Mouse (Mus musculus) kidney, postnatal 0 days (tissue): ENCODE measurements around the gene Zbtb12. TPM values are rescaled to one million over a fixed set of nuclear protein-coding genes. Genes with fewer than 3 reads are reported as not detected.
"Not testable (repeated sequence)": the region's sequence is repeated elsewhere in the genome, so short reads cannot be mapped to it uniquely, and the experiment has no call there.

Source experiments
- ATAC-seq: fragments of 200-750 bp; cut with Nextera tagmentation; replicated peaks from 2 replicates; pipeline ENCODE4 v1.8.0; 2017; ENCODE audit warnings: low read depth, moderate number of reproducible peaks, moderate TSS enrichment, moderate library complexity; ENCODE audit not compliant: low FRiP score
- DNase-seq: peaks from one replicate; pipeline ENCODE4 v3.0.0-alpha.2; 2016; ENCODE audit warnings: low spot score
- H3K27ac ChIP-seq: fragments of 300-500 bp; sonication (generic); 2 replicates; pipeline ENCODE4 v1.5.1; 2014; ENCODE audit warnings: mild to moderate bottlenecking
- H3K27me3 ChIP-seq: fragments of 300-500 bp; sonication (generic); 2 replicates; pipeline ENCODE4 v1.6.1; 2014; ENCODE audit warnings: low read length, mixed read lengths; ENCODE audit not compliant: insufficient read depth
- H3K36me3 ChIP-seq: fragments of 300-500 bp; sonication (generic); 2 replicates; pipeline ENCODE4 v1.6.1; 2014; ENCODE audit warnings: low read length, mixed read lengths; ENCODE audit not compliant: insufficient read depth
- H3K4me1 ChIP-seq: fragments of 300-500 bp; sonication (generic); replicated peaks from 2 replicates; pipeline ENCODE4 v1.6.1; 2014; ENCODE audit warnings: antibody characterized with exemption, low read length, mixed read lengths; ENCODE audit not compliant: insufficient read depth
- H3K4me2 ChIP-seq: fragments of 300-500 bp; sonication (generic); 2 replicates; pipeline ENCODE4 v1.6.1; 2014; ENCODE audit warnings: mild to moderate bottlenecking, low read length, moderate library complexity, mixed read lengths
- H3K4me3 ChIP-seq: fragments of 300-500 bp; sonication (generic); replicated peaks from 2 replicates; pipeline ENCODE4 v1.5.1; 2014; ENCODE audit warnings: low read depth, low read length
- H3K9ac ChIP-seq: fragments of 300-500 bp; sonication (generic); 2 replicates; pipeline ENCODE4 v1.6.1; 2014; ENCODE audit warnings: low read depth, low read length
- H3K9me3 ChIP-seq: fragments of 300-500 bp; sonication (generic); replicated peaks from 2 replicates; pipeline ENCODE4 v1.6.1; 2016; ENCODE audit warnings: low read length, inconsistent platforms, mixed read lengths
- CTCF ChIP-seq: IDR thresholded peaks from 2 replicates; pipeline ENCODE4 v1.5.1; 2016; ENCODE audit warnings: antibody characterized with exemption, low read depth, mild to moderate bottlenecking, moderate library complexity
- WGBS: fragments of 180-500 bp; shearing (Covaris S2); extraction: QIAGEN DNeasy Blood & Tissue Kit; methylation state at CpG from one replicate; pipeline ENCODE4 v1.1.7; 2014; 5-methylcytosine and 5-hydroxymethylcytosine counted together
- polyA plus RNA-seq: library from polyadenylated mRNA; unstranded; fragments of >200 nt; fragmentation: Nextera tagmentation; extraction: Ambion mirVana; gene quantifications from 2 replicates; pipeline ENCODE4 v1.2.1, GENCODE M21; 2015

Zbtb12 gene
- polyA plus RNA-seq, 1 experiment from 2014 or later = 3.4 TPM

- ATAC-seq (no peak), DNase-seq (peak; percentile 46)
- H3K27ac ChIP-seq = peak overlapping the region; percentile 95
- H3K9me3 ChIP-seq = no peaks in the 10 kb centered on the region
- peak overlapping the region; percentile 89 for H3K4me2 ChIP-seq
- H3K27me3 ChIP-seq = no peaks in the 10 kb centered on the region
- H3K4me3 ChIP-seq = peak overlapping the region; percentile 96
- peaks cover 22% of the 10 kb centered on the region for H3K36me3 ChIP-seq
- peak overlapping the region; percentile 96 for H3K9ac ChIP-seq
- TF ChIP-seq CTCF = no peak
- 0% methylated on average over 17 of the region's 47 CpGs for WGBS
- H3K4me1 ChIP-seq = peaks cover 10% of the 10 kb centered on the region
These were observed 19.4 kb downstream of the Zbtb12 start for GRCm38 (mm10) chr17:34898706-34899052.

GRCm38 (mm10) chr17:34899053-34899889, 20.0 kb downstream of the Zbtb12 start:
- H3K4me2 ChIP-seq = peak overlapping the region; percentile 89
- 1% methylated on average over 45 of the region's 45 CpGs for WGBS
- DNase-seq (peak; percentile 33), ATAC-seq (peak; percentile 3; the same call in 1 of the 2 replicates)
- H3K9me3 ChIP-seq = no peaks in the 10 kb centered on the region
- peak overlapping the region; percentile 95 for H3K27ac ChIP-seq
- no peak for TF ChIP-seq CTCF
- peak overlapping the region; percentile 96 for H3K4me3 ChIP-seq
- H3K4me1 ChIP-seq = peaks cover 8% of the 10 kb centered on the region
- peak overlapping the region; percentile 96 for H3K9ac ChIP-seq
- no peaks in the 10 kb centered on the region for H3K27me3 ChIP-seq
- peaks cover 27% of the 10 kb centered on the region for H3K36me3 ChIP-seq

DNA sequence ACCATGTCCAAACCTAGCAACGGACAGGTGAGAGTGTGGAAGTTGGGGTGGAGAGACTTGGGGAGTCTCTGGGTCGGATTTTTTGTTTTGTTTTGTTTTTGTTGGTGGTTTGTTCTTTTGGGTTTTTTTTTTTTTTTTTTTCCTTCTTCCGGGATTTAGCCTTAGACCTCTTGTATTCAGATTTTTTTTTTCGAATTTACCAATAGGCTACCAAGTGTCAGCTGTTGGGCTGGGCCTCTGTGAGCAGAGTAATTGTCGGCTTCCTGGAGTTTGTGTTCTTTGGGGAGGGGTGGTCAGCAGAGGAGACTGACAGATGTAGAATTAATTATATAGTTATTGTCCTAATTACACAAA, 20.6 kb downstream of the Zbtb12 start:
- no peaks in the 10 kb centered on the region for H3K27me3 ChIP-seq
- peak overlapping the region; percentile 96 for H3K9ac ChIP-seq
- no peak for TF ChIP-seq CTCF
- no peaks in the 10 kb centered on the region for H3K9me3 ChIP-seq
- H3K4me2 ChIP-seq = peak overlapping the region; percentile 89
- ATAC-seq (no peak), DNase-seq (peak; percentile 69)
- H3K4me3 ChIP-seq = peak overlapping the region; percentile 96
- peaks cover 33% of the 10 kb centered on the region for H3K36me3 ChIP-seq
- peaks cover 8% of the 10 kb centered on the region for H3K4me1 ChIP-seq
- H3K27ac ChIP-seq = peak overlapping the region; percentile 95
- WGBS = 0% methylated on average over 5 of the region's 5 CpGs

DNA sequence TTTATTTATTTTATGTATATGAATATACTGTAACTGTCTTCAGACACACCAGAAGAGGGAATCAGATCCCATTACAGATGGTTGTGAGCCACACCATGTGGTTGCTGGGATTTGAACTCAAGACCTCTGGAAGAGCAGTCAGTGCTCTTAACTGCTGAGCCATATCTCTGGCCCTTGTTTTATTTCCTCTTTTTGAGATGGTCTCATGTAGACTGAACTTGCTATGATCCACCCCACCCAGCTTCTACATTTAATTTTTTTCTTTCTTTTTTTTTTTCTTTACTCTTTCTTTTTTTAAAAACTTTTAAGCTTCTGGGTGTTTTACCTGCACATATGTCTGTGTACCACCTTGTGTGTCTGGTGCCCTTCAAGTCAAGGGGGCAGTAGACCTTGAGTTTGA, 21.5 kb downstream of the Zbtb12 start:
- peaks cover 42% of the 10 kb centered on the region for H3K36me3 ChIP-seq
- H3K4me1 ChIP-seq, H3K27ac ChIP-seq, H3K9ac ChIP-seq, H3K4me3 ChIP-seq, H3K9me3 ChIP-seq, H3K4me2 ChIP-seq, ATAC-seq, DNase-seq, H3K27me3 ChIP-seq: not testable (repeated sequence)

- not testable (repeated sequence) for H3K4me1 ChIP-seq, H3K4me3 ChIP-seq, H3K27me3 ChIP-seq, DNase-seq, H3K27ac ChIP-seq, H3K4me2 ChIP-seq, ATAC-seq, H3K9me3 ChIP-seq, H3K9ac ChIP-seq
- whole genome bisulfite sequencing = 86% methylated on average over 9 of the region's 10 CpGs
- peaks cover 49% of the 10 kb centered on the region for H3K36me3 ChIP-seq
These were observed 22.7 kb downstream of the Zbtb12 start for GRCm38 (mm10) chr17:34901948-34902347.

- Histone ChIP-seq H3K4me3 (no peak overlapping the region), H3K36me3 (peaks cover 58% of the 10 kb centered on the region), H3K4me2 (no peak overlapping the region), H3K27me3 (no peaks in the 10 kb centered on the region), H3K4me1 (no peaks in the 10 kb centered on the region; the same call in 1 of the 2 replicates), H3K9me3 (no peaks in the 10 kb centered on the region), H3K27ac (no peak overlapping the region), H3K9ac (no peak overlapping the region)
- DNase-seq = no peak
- no peak for TF ChIP-seq CTCF
- no peak for ATAC-seq
- 76% methylated on average over 9 of the region's 9 CpGs for WGBS
These were observed 23.6 kb downstream of the Zbtb12 start for GRCm38 (mm10) chr17:34902895-34903294.

DNA sequence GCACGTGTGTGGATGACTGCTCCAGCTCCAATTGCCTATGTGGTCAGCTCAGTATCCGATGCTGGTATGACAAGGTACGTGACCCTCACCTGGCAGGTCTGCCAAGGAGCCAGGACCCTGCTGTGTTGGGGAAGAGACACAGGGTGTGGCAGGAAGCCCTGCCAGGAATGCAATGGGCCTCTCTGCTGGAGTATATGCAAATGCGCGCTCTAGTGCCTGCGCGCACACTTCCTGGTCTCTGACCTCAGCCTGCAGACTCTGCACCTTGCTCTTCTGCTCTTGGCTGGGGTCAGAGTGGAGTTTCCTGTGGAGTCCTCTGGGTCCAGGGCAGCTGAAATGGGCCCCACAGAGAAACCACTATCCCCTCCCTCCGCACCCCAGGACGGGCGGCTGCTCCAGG, 31.7 kb downstream of the Zbtb12 start:
- 80% methylated on average over 10 of the region's 10 CpGs for WGBS
- no peak for TF ChIP-seq CTCF
- Histone ChIP-seq H3K4me3 (no peak overlapping the region), H3K9ac (no peak overlapping the region), H3K9me3 (no peaks in the 10 kb centered on the region), H3K4me1 (no peaks in the 10 kb centered on the region), H3K27ac (no peak overlapping the region), H3K4me2 (no peak overlapping the region), H3K36me3 (peaks cover 73% of the 10 kb centered on the region), H3K27me3 (no peaks in the 10 kb centered on the region)
- ATAC-seq = 0 out of 2 replicates have a peak, but pooled peaks have one; percentile 9
- DNase-seq = no peak
